8 mouse cellular contexts compared by ENCODE assay signal in the genomic region with DNA sequence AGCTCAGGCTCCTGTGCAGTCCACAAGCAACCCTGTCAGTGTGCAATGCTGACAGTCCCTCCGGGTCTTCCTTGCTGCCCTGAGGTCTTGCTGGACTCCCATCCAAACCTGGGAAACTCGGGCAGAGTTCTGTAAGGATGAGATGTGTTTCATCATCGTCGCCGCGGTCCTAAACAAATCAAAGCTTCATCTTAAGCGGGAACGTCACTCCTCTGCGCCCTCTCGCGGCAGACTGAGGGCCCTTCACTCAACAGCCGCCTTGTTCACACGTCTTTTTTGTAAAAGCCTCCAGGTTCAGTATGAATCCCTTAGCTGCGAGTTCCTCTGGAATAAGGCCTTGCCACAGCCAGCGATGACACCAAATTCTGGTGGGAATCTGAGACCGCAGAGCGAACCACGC. TPM values are rescaled to one million over a fixed set of nuclear protein-coding genes. Genes with fewer than 3 reads are reported as not detected.
DNase-seq lines count a peak whose midpoint lies in the region; ATAC-seq lines count a peak whose summit lies in the region.

No protein-coding gene starts in this region.

- H3K4me1 ChIP-seq in embryonic facial prominence, embryonic 11.5 days (ENCODE audit: control insufficient read depth, insufficient read depth, low read length) = no peaks in the 10 kb centered on the region
- 0 out of 2 replicates have a peak, but pooled peaks cover 6% of the 10 kb centered on the region for H3K4me1 ChIP-seq in limb, embryonic 12.5 days (replicated peaks)

- H3K4me3 ChIP-seq in embryonic facial prominence, embryonic 11.5 days (ENCODE audit: low read depth, low read length) = peak overlapping the region; percentile 3; the same call in 1 of the 2 replicates
- peak overlapping the region; percentile 38 for H3K4me3 ChIP-seq in limb, embryonic 12.5 days (replicated peaks)

- H3K27ac ChIP-seq in embryonic facial prominence, embryonic 11.5 days (replicated peaks; ENCODE audit: low read depth, low read length) = no peak overlapping the region
- H3K27ac ChIP-seq in limb, embryonic 12.5 days = no peak overlapping the region

- H3K36me3 ChIP-seq in embryonic facial prominence, embryonic 11.5 days (replicated peaks; ENCODE audit: control insufficient read depth, insufficient read depth, low read depth, low read length) = no peaks in the 10 kb centered on the region
- no peaks in the 10 kb centered on the region for H3K36me3 ChIP-seq in limb, embryonic 12.5 days

- peak overlapping the region; percentile 2; the same call in 1 of the 2 replicates for H3K9ac ChIP-seq in embryonic facial prominence, embryonic 11.5 days (replicated peaks; ENCODE audit: low read length)
- H3K9ac ChIP-seq in limb, embryonic 12.5 days (replicated peaks) = peak overlapping the region; percentile 53; the same call in 1 of the 2 replicates

- H3K27me3 ChIP-seq in embryonic facial prominence, embryonic 11.5 days (ENCODE audit: control insufficient read depth, insufficient read depth, low read length) = no peaks in the 10 kb centered on the region
- peaks cover 21% of the 10 kb centered on the region; the same call in 1 of the 2 replicates for H3K27me3 ChIP-seq in limb, embryonic 12.5 days

- no peak for ATAC-seq in embryonic facial prominence, embryonic 11.5 days (replicated peaks; ENCODE audit: insufficient number of reproducible peaks, low FRiP score, low TSS enrichment, low read depth)
- ATAC-seq in limb, embryonic 12.5 days (ENCODE audit: insufficient number of reproducible peaks, insufficient read depth, low FRiP score, low TSS enrichment, low read depth) = no peak

- H3K4me2 ChIP-seq in embryonic facial prominence, embryonic 11.5 days (ENCODE audit: low read depth, low read length) = peak overlapping the region; percentile 45
- peak overlapping the region; percentile 66 for H3K4me2 ChIP-seq in limb, embryonic 12.5 days

- DNase-seq in urinary bladder, adult 18-20 months (ENCODE audit: low spot score in 2 of 2) = peak; percentile 54 to 68
- no peak for DNase-seq in urinary bladder, postnatal 10 days (ENCODE audit: low spot score)
- DNase-seq in embryonic facial prominence, embryonic 11.5 days (ENCODE audit: low spot score) = peak; percentile 90
- peak; percentile 60 for DNase-seq in heart, adult 8-10 months (ENCODE audit: low spot score)
- DNase-seq in kidney, adult 8-10 months = peak; percentile 24 to 68
- DNase-seq in monocyte, adult 2 months (ENCODE audit: low read depth in 1 of 2, low spot score in 2 of 2) = peak; percentile 7 to 28
- DNase-seq in spleen, postnatal 36 days (ENCODE audit: low spot score in 2 of 2) = peak; percentile 33 to 44

- H3K9me3 ChIP-seq in embryonic facial prominence, embryonic 11.5 days (replicated peaks; ENCODE audit: control insufficient read depth, low read length) = no peaks in the 10 kb centered on the region
- H3K9me3 ChIP-seq in limb, embryonic 12.5 days = no peaks in the 10 kb centered on the region

- WGBS in embryonic facial prominence, embryonic 11.5 days = 5% methylated on average over 18 of the region's 18 CpGs
- WGBS in limb, embryonic 12.5 days = 8% methylated on average over 18 of the region's 18 CpGs

RNA-seq across cellular contexts. Expression of a gene that starts 0.8 kb away (rescaled TPM):
- 0.14 and 0.29 TPM in 2 replicates for polyA plus RNA-seq in embryonic facial prominence, embryonic 11.5 days (2014; fragmentation: Nextera tagmentation; extraction: Ambion mirVana)
- total RNA-seq in heart, adult 8-10 months (2022) = not detected
- 0.23 and 0.31 TPM in 2 replicates for polyA plus RNA-seq in limb, embryonic 12.5 days (2016; fragmentation: Nextera tagmentation; extraction: Ambion mirVana)

RNA-seq across cellular contexts. Expression of a gene that starts 5.8 kb away (rescaled TPM):
- not detected in 2 replicates for polyA plus RNA-seq in embryonic facial prominence, embryonic 11.5 days (2014; fragmentation: Nextera tagmentation; extraction: Ambion mirVana)
- not detected for total RNA-seq in heart, adult 8-10 months (2022)
- polyA plus RNA-seq in limb, embryonic 12.5 days (2016; fragmentation: Nextera tagmentation; extraction: Ambion mirVana) = not detected in 2 replicates

RNA-seq across cellular contexts. Expression of a gene that starts 36.0 kb away (rescaled TPM):
- 115 and 121 TPM in 2 replicates for polyA plus RNA-seq in embryonic facial prominence, embryonic 11.5 days (2014; fragmentation: Nextera tagmentation; extraction: Ambion mirVana)
- total RNA-seq in heart, adult 8-10 months (2022) = 1 to 10 TPM; 3.6 to 6.3 (median 4.7) TPM
- polyA plus RNA-seq in limb, embryonic 12.5 days (2016; fragmentation: Nextera tagmentation; extraction: Ambion mirVana) = 95.7 and 99.3 TPM in 2 replicates

RNA-seq across cellular contexts. Expression of a gene that starts 37.5 kb away (rescaled TPM):
- 2.5 and 2.7 TPM in 2 replicates for polyA plus RNA-seq in embryonic facial prominence, embryonic 11.5 days (2014; fragmentation: Nextera tagmentation; extraction: Ambion mirVana)
- 1 to 10 TPM; 3.5 to 4.6 (median 4.3) TPM for total RNA-seq in heart, adult 8-10 months (2022)
- polyA plus RNA-seq in limb, embryonic 12.5 days (2016; fragmentation: Nextera tagmentation; extraction: Ambion mirVana) = 0.74 and 1.2 TPM in 2 replicates
